Mouse (Mus musculus): ENCODE measurements around the gene Olfr472.
"Not testable (repeated sequence)": the region's sequence is repeated elsewhere in the genome, so short reads cannot be mapped to it uniquely, and the experiment has no call there.

Gene Olfr472

DNA sequence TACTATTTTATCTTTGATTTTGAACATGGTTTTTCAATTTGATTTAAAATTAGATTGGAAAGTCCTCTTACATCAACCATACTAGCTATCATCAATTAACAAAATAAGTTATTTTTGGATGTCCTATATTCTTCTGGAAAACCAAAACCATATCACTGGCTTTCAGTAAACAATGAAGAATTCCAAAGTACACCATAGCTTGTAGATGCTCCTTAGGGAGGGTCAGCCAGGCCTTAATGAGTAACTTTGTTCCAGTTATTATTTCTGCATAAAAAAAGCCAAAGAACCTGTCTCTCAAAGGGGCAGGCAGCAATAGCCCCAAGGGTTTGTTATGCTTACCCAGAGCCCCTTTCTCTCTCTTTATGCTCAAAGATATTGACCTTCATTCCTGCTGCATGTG, at the start of gene Olfr472:
Gene Olfr472 (plus strand): TSS at position 301 of the 400 bp plus-strand sequence.
- in situ Hi-C loops (cut with MboI, MseI) = no loop called here

DNA sequence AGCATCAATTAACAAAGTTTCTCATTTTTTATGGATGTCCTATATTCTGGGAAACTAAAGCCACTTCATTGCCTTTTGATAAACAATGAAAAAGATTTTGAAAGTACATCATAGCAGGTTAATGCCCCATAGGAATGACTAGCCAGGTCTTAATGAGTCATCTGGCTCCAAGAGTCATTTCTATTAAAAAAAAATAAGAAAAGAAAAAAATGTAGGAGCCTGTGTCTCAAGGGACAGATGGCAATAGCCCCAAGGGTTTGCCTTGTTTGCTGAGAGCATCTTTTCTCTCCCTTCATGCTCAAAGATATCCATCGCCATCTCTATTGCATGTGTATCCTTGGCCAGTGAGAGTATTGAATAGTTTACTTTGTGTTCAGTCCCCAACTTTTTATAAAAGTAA, 32.4 kb downstream of the Olfr472 start, which contains the start of gene Olfr473:
Gene Olfr473 (plus strand): TSS at position 301 of the 400 bp plus-strand sequence.
- in situ Hi-C loops (cut with MboI, MseI) = no loop called here

DNA sequence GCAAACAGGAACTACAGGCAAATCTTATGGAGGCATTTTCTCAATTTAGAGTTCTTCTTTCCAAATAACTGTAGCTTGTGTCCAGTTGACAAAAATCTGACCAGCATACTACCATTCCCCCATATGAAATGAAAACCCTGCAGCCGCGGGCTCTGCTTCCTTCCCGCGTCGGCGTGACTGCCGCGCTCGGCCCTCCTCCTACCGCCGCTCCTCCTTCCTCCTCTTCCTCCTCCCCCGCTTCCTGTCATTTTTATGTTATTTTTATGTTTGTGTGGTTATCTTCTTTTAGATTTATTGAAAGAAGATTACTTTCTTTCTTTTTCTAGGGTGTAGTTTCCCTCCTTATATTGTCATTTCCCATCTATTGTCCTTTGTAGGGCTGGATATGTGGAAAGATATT, 54.8 kb downstream of the Olfr472 start:
- in situ Hi-C loops (cut with MboI, MseI) = not testable (repeated sequence)

DNA sequence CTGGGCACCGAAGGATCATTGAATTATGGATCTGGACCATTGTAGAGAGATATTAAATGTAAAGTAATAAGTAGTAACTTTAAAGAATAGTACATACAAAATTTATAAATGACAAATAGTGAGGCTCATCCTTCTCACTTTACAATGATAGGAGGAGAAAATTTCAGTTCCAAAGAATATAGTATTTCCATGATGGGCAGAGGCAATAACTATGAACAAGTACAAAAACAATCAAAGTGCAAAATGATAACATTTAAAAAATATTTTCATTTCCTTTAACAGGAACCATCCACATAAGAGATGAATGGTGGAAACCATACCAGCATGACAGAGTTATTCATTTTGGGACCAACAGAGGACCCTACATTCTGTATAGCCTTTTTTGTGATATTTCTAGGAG, 56.6 kb downstream of the Olfr472 start, which contains the start of gene Olfr474:
Gene Olfr474 (plus strand): TSS at position 301 of the 400 bp plus-strand sequence.
- in situ Hi-C loops (cut with MboI, MseI) = no loop called here
